9 mouse cellular contexts compared by ENCODE assay signal in genomic region chr8:85037366-85037680, GRCm38 (mm10). TPM values are rescaled to one million over a fixed set of nuclear protein-coding genes. Genes with fewer than 3 reads are reported as not detected.
A peak's percentile ranks its signal among the peaks of the same experiment; 100 is the strongest.
DNase-seq lines count a peak whose midpoint lies in the region; ATAC-seq and TF ChIP-seq lines count a peak whose summit lies in the region.
"Had no signal": no experiment of that assay in that cellular context is flagged by ENCODE, and none has a peak within 500 bp of the region (broad histone marks: within the 10 kb centered on the region; RNA-seq: fewer than 3 reads in every experiment).

No protein-coding gene starts in this region.

- peak overlapping the region; percentile 83 for H3K4me3 ChIP-seq in lung, embryonic 14.5 days (ENCODE audit: low read depth, low read length)
- peak overlapping the region; percentile 94 for H3K4me3 ChIP-seq in embryonic facial prominence, embryonic 10.5 days
- peak overlapping the region; percentile 64 for H3K4me3 ChIP-seq in intestine, embryonic 14.5 days (ENCODE audit: low read depth, low read length)
- peak overlapping the region; percentile 95 for H3K4me3 ChIP-seq in myocyte

- peak overlapping the region; percentile 90 for H3K9ac ChIP-seq in lung, embryonic 14.5 days
- H3K9ac ChIP-seq in intestine, embryonic 14.5 days (ENCODE audit: low read length), result peak overlapping the region; percentile 69

- peak overlapping the region; percentile 100 for H3K27ac ChIP-seq in lung, embryonic 14.5 days (ENCODE audit: low read depth)
- peak overlapping the region; percentile 96 for H3K27ac ChIP-seq in embryonic facial prominence, embryonic 10.5 days (replicated peaks)
- peak overlapping the region; percentile 99 for H3K27ac ChIP-seq in intestine, embryonic 14.5 days (ENCODE audit: low read depth)

- H3K27me3 ChIP-seq in lung, embryonic 14.5 days (ENCODE audit: insufficient read depth, low read length), result no peaks in the 10 kb centered on the region
- H3K27me3 ChIP-seq in embryonic facial prominence, embryonic 10.5 days (replicated peaks; ENCODE audit: low read depth, poor library complexity, severe bottlenecking), result no peaks in the 10 kb centered on the region
- H3K27me3 ChIP-seq in intestine, embryonic 14.5 days (replicated peaks; ENCODE audit: control insufficient read depth, insufficient read depth, low read length), result no peaks in the 10 kb centered on the region
- no peaks in the 10 kb centered on the region for H3K27me3 ChIP-seq in myocyte (ENCODE audit: control insufficient read depth, insufficient read depth, insufficient read length)

- peaks cover 52% of the 10 kb centered on the region for H3K79me2 ChIP-seq in myocyte (ENCODE audit: control insufficient read depth, insufficient read depth)

- peak; percentile 71 for DNase-seq in lung, embryonic 14.5 days
- DNase-seq in lung, postnatal 4 days, result no peak
- peak; percentile 84 for DNase-seq in embryonic facial prominence, embryonic 10.5 days (ENCODE audit: low spot score)
- no peak for DNase-seq in intestine, embryonic 14.5 days (ENCODE audit: low spot score)
- DNase-seq in right cerebral cortex, postnatal 4 days, result no peak
- no peak for DNase-seq in layer of hippocampus, adult 11-12 months (ENCODE audit: low spot score)
- no peak for DNase-seq in kidney, adult 9 months

- peak; percentile 67 for ATAC-seq in lung, embryonic 14.5 days (ENCODE audit: insufficient read depth)
- peak; percentile 56 for ATAC-seq in intestine, embryonic 14.5 days (replicated peaks; ENCODE audit: low FRiP score, low TSS enrichment, low read depth)

- peak overlapping the region; percentile 42 for H3ac ChIP-seq in myocyte (ENCODE audit: control insufficient read depth, insufficient read length)

- TF ChIP-seq POLR2A in myocyte (IDR thresholded peaks at IDR 0.05; ENCODE audit: insufficient read length, low read depth), result no peak

- H3K36me3 ChIP-seq in lung, embryonic 14.5 days (ENCODE audit: insufficient read depth), result peaks cover 44% of the 10 kb centered on the region
- H3K36me3 ChIP-seq in embryonic facial prominence, embryonic 10.5 days (replicated peaks), result peaks cover 48% of the 10 kb centered on the region
- H3K36me3 ChIP-seq in intestine, embryonic 14.5 days (ENCODE audit: control insufficient read depth, insufficient read depth, low read length), result peaks cover 41% of the 10 kb centered on the region
- peaks cover 26% of the 10 kb centered on the region for H3K36me3 ChIP-seq in myocyte (ENCODE audit: control insufficient read depth, insufficient read depth)

- 1% methylated on average over 14 of the region's 14 CpGs for WGBS in lung, embryonic 14.5 days
- 0% methylated on average over 14 of the region's 14 CpGs for WGBS in embryonic facial prominence, embryonic 10.5 days
- 0% methylated on average over 14 of the region's 14 CpGs for WGBS in intestine, embryonic 14.5 days

- H3K4me1 ChIP-seq in lung, embryonic 14.5 days (ENCODE audit: insufficient read depth), result 0 out of 2 replicates have a peak, but pooled peaks cover 16% of the 10 kb centered on the region
- peaks cover 42% of the 10 kb centered on the region for H3K4me1 ChIP-seq in embryonic facial prominence, embryonic 10.5 days
- peaks cover 14% of the 10 kb centered on the region for H3K4me1 ChIP-seq in intestine, embryonic 14.5 days (replicated peaks; ENCODE audit: control insufficient read depth, insufficient read depth, low read length)

- TF ChIP-seq CTCF in lung, embryonic 14.5 days (IDR thresholded peaks at IDR 0.05; ENCODE audit: low read depth), result no peak

- no peaks in the 10 kb centered on the region for H3K9me3 ChIP-seq in lung, embryonic 14.5 days (ENCODE audit: low read depth, low read length)
- H3K9me3 ChIP-seq in embryonic facial prominence, embryonic 10.5 days, result no peaks in the 10 kb centered on the region
- H3K9me3 ChIP-seq in intestine, embryonic 14.5 days (ENCODE audit: control insufficient read depth, low read length), result no peaks in the 10 kb centered on the region

- H3K4me2 ChIP-seq in lung, embryonic 14.5 days, result peak overlapping the region; percentile 93
- H3K4me2 ChIP-seq in intestine, embryonic 14.5 days (ENCODE audit: low read length), result peak overlapping the region; percentile 60
- peak overlapping the region; percentile 70 for H3K4me2 ChIP-seq in myocyte (ENCODE audit: low read depth)

TF ChIP-seq in myocyte, 11 proteins besides CTCF, POLR2A, EP300 and RAD21:
- TF ChIP-seq MYOD1 (IDR thresholded peaks at IDR 0.05; ENCODE audit: control insufficient read depth in 1 of 3, insufficient read length in 2 of 3, low read depth in 2 of 3) (no peak), REST (IDR thresholded peaks at IDR 0.05; ENCODE audit: insufficient read depth, insufficient read length) (no peak)
TF ChIP-seq in myocyte: peak in this region for 0.

RNA-seq across cellular contexts. Expression of gene Tnpo2, which starts 0.6 kb away (rescaled TPM):
- polyA plus RNA-seq in lung, embryonic 14.5 days (2014; fragmentation: Nextera tagmentation; extraction: Ambion mirVana), result 17.9 and 20.2 TPM in 2 replicates
- 31.2 and 31.5 TPM in 2 replicates for polyA plus RNA-seq in embryonic facial prominence, embryonic 10.5 days (2016; fragmentation: Nextera tagmentation; extraction: Ambion mirVana)
- 15.5 and 15.7 TPM in 2 replicates for polyA plus RNA-seq in intestine, embryonic 14.5 days (2014; fragmentation: Nextera tagmentation; extraction: Ambion mirVana)
- 46.3 TPM for polyA plus RNA-seq in myocyte (2012; fragmentation: generic; extraction: Trizol)

RNA-seq across cellular contexts. Expression of gene Trir, which starts 10.7 kb away (rescaled TPM):
- polyA plus RNA-seq in lung, embryonic 14.5 days (2014; fragmentation: Nextera tagmentation; extraction: Ambion mirVana), result 153 and 156 TPM in 2 replicates
- polyA plus RNA-seq in embryonic facial prominence, embryonic 10.5 days (2016; fragmentation: Nextera tagmentation; extraction: Ambion mirVana), result 154 and 157 TPM in 2 replicates
- polyA plus RNA-seq in intestine, embryonic 14.5 days (2014; fragmentation: Nextera tagmentation; extraction: Ambion mirVana), result 115 and 143 TPM in 2 replicates
- polyA plus RNA-seq in myocyte (2012; fragmentation: generic; extraction: Trizol), result 198 TPM

RNA-seq across cellular contexts. Expression of gene Asna1, which starts 12.2 kb away (rescaled TPM):
- 97.2 and 98.0 TPM in 2 replicates for polyA plus RNA-seq in lung, embryonic 14.5 days (2014; fragmentation: Nextera tagmentation; extraction: Ambion mirVana)
- polyA plus RNA-seq in embryonic facial prominence, embryonic 10.5 days (2016; fragmentation: Nextera tagmentation; extraction: Ambion mirVana), result 157 TPM in 2 replicates
- 95.9 and 105 TPM in 2 replicates for polyA plus RNA-seq in intestine, embryonic 14.5 days (2014; fragmentation: Nextera tagmentation; extraction: Ambion mirVana)
- polyA plus RNA-seq in myocyte (2012; fragmentation: generic; extraction: Trizol), result 204 TPM

RNA-seq across cellular contexts. Expression of gene Fbxw9, which starts 22.5 kb away (rescaled TPM):
- 23.1 and 23.7 TPM in 2 replicates for polyA plus RNA-seq in lung, embryonic 14.5 days (2014; fragmentation: Nextera tagmentation; extraction: Ambion mirVana)
- 21.4 and 25.1 TPM in 2 replicates for polyA plus RNA-seq in embryonic facial prominence, embryonic 10.5 days (2016; fragmentation: Nextera tagmentation; extraction: Ambion mirVana)
- 26.2 and 26.9 TPM in 2 replicates for polyA plus RNA-seq in intestine, embryonic 14.5 days (2014; fragmentation: Nextera tagmentation; extraction: Ambion mirVana)
- 26.8 TPM for polyA plus RNA-seq in myocyte (2012; fragmentation: generic; extraction: Trizol)

RNA-seq across cellular contexts. Expression of gene Best2, which starts 23.0 kb away (rescaled TPM):
- not detected in 2 replicates for polyA plus RNA-seq in lung, embryonic 14.5 days (2014; fragmentation: Nextera tagmentation; extraction: Ambion mirVana)
- polyA plus RNA-seq in embryonic facial prominence, embryonic 10.5 days (2016; fragmentation: Nextera tagmentation; extraction: Ambion mirVana), result 0.08 TPM in 1 of 2 replicates, not detected in the other
- polyA plus RNA-seq in intestine, embryonic 14.5 days (2014; fragmentation: Nextera tagmentation; extraction: Ambion mirVana), result not detected in 2 replicates
- not detected for polyA plus RNA-seq in myocyte (2012; fragmentation: generic; extraction: Trizol)
- polyA plus RNA-seq: gonadal fat pad, adult 2 months had no signal

Comparison
In these comparisons a context has a peak if more than half of its experiments do, and no peak if none do; other contexts are left out.
1. DNase-seq: peak in lung, embryonic 14.5 days (single experiment) and embryonic facial prominence, embryonic 10.5 days (single experiment); none in lung, postnatal 4 days (0 of 2), intestine, embryonic 14.5 days (single experiment), right cerebral cortex, postnatal 4 days (single experiment), layer of hippocampus, adult 11-12 months (single experiment) and kidney, adult 9 months (single experiment).
2. Peak in every context shown above with its lines, with median percentiles within 50 percentile points of each other: H3K27ac ChIP-seq, H3K4me2 ChIP-seq and H3K4me3 ChIP-seq.